Mouse (Mus musculus) common myeloid progenitor, adult 5-6 weeks (primary cell): ENCODE measurements around the gene Gm10271. TPM values are rescaled to one million over a fixed set of nuclear protein-coding genes. Genes with fewer than 3 reads are reported as not detected.

Experiments used
- ATAC-seq: replicated peaks from 2 replicates; pipeline ENCODE4 v1.8.0; 2016; ENCODE audit warnings: low read depth, mild to moderate bottlenecking, moderate TSS enrichment, inconsistent platforms; ENCODE audit not compliant: poor library complexity, severe bottlenecking
- total RNA-seq: library from RNA; stranded (forward); fragments of 200-1000, 187-1606 nt; gene quantifications from 2 replicates; pipeline ENCODE4 v1.2.3, GENCODE M21; 2017

Gm10271 gene
- total RNA-seq, 1 experiment from 2014 or later: not detected

DNA sequence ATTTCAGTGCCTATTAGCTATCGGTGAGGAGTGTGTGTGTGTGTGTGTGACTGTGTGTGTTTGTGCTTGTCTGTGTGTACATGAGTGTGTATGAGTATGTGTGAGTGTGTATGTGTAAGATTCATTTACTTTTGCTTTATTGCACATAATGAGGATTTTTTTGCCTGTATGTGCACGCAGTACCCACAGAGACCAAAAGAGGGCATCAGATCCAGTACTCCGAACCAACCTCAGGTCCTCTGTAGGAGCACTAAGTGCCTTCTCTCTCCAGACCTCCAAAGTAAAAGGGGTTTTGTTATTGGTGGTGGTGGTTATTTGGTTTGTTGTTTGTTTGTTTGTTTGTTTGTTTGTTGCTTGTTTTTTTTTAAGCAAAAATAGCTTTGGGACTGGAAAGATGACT, 8.5 kb upstream of the Gm10271 start:
- peak; percentile 73 for ATAC-seq

DNA sequence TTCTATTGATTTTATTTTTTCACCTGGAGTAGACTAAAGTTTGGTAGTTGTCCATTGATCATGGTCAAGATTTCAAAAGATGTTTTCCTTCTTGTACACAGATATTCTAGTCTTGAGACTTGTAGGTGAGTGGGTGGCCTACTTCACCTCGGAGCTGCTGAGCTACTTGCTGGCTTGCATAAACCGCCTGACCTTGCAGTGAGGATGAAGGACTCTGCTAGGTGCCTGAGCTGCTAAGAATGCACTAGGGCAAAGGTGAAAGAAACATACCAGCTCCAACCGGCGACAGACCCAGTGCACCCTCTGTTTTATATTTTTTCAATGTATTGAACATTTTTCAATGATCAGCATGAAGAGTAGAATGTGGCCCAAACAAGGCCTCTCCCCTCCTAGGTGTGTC, 7.9 kb upstream of the Gm10271 start:
- no peak for ATAC-seq

DNA sequence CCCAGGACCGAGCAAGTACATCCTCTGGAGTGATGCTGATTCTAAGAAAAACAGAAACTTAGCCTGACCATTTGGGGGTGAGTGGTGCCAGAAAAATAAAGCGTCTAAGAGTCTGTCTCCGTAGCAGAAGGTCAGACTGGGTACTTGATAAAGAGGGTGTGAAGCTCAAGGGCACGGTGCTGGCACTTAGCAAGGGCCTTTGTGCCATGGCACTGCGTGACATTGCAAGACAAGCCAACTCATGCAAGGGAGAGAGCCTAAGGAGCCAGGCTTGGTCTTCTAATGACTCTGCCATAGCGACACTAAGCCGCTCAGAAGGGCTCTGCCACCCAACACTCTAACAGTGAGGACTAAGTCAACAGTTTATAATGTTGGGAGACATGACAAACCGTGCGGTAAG, 6.4 kb upstream of the Gm10271 start:
- no peak for ATAC-seq

DNA sequence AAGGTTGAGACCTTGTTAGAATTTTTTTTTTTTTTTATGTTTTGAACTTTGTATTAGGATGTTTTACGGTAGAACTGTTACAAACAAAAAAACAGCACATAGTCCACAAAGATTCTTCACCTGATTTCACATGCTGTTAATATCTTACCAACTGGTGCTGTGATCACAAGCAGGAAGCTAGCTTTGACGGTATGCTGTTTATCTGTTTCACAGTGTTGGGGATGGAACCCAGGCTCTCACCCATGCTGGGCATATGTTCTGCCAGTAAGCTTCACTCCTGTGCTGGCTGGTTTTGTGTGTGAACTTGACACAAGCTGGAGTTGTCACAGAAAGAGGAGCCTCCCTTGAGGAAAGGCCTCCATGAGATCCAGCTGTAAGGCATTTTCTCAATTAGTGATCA, 5.4 kb upstream of the Gm10271 start:
- no peak for ATAC-seq

DNA sequence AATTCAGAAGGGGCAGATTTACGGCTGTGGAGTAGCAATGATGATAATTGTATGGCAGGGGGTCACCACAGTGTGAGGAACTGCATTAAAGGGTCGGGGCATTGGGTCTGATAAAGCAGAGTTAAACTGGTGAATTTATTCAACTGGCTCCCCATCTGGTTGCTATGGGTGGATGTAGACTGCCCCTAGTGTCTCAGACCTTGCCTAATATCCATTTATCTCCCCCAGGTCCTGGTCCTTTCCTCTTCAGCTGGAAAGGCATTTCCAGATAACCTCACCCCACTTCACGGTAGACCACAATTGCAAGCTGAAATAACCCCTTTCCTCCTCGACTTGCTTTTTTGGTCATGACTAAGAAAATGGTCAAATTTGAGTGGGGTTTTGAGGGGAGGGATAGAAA, 5.0 kb upstream of the Gm10271 start:
- ATAC-seq: peak; percentile 74

DNA sequence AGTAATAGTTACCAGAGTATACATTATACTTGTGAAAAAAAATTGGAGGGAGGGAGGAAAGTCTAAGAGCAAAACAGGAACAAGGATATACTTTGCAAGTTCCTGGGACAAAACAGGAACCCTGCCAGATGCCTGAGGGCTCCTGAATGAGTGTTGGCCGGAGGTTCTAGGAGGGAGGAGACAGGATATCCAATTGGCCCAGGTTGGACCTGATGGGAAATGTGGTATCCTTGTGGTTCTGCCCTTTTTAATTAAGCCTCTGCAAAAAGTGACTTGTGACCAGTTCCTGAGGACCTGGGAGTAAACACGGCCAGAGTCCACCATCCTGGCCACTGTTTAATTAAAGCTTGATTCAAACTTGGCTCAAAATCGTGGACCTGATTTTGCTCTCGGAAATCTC, 3.7 kb downstream of the Gm10271 start:
- ATAC-seq: no peak

DNA sequence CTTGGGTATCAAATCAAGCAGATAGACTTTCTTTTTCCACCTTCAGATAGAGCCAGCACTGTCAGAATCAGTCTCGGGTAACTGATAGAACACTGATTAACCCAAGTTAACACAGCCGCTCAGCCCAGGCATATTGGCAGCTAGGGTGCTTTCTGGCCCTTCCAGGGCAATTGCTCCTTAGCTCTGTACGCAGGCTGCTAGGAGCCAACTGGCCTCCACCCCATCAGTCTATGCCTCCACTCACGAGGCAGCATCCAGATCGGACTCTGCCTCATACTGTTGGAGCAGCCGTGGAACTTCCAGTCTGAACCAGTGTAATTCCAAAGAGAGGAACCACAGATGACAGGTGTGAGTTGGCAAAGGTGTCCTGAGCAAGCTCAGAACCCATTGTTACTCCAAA, 6.3 kb downstream of the Gm10271 start:
- no peak for ATAC-seq

DNA sequence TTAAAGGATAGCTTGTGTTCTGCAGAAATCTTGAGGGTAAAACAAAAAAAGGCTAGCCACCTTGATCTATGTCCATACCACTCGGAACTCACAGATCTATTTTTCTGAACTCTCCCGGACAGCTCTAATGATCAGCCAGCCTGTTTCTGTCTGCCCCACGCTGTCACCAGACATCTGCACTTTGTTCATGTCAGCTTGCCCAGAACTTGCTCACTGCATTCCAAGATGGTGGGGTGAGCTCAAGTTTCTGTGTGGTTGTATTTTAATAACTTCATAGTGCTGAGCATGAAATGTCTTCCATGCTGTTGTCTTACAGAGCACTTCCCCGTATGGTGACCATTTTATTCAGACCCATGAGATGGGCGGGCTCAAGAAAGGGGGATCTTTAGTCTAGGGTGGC, 7.1 kb downstream of the Gm10271 start:
- ATAC-seq: no peak

DNA sequence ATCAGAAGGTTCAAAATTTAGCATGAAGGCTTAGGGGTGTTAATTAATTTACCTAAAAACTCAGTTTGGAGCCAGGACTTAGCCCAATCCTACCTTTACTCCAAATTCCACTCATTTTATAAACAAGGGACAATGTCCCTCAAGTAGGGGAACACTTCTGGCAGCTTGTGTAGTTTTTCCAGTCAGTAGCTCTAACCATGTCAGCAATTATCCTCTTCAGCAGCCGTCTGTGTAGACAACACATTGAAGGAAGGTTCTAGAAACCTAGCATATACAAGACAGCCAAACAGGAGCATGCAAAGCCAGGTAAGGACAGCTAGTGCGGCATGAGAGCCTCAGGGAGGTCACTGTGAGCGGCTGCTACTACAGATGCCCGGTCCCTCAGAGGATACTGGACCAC, 7.8 kb downstream of the Gm10271 start:
- ATAC-seq: no peak

DNA sequence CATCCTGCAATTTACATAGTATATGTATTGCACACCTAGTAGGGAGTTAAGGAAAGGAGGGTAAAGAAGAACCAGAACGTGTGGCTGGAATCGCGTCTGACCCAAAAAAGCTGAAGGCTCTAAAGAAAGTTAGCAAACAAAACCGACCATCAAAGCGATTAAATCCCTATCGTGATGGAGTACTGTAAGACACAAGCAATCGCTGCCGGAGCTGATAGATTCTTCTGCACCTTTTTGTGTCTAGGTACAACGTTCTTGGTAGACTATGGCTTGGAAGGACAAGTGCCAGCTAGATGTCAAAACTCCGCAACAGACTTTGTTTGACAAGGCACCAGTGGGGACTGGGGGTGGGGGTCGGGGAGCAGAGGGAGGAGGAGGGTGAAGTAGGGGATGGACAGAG, 8.3 kb downstream of the Gm10271 start:
- no peak for ATAC-seq

DNA sequence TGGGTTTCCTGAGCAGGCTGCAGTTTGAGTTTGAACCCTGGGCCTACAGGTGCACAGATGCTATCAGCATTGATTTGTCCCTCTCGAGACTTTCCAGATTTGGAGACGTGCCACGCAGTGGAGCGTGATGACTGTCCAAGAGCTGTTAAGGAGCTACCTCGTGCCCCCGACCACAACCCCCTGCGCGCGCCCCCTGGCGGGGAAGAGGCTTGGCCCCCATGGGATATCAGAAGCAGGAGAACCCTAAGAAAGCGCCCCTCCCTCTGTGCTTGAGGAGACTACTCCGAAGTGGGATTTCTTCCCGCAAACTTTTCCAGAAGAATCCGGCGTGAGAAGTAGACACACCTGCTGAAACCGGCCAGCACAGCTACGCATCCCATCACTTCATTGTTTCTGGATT, 9.6 kb downstream of the Gm10271 start:
- ATAC-seq: no peak

DNA sequence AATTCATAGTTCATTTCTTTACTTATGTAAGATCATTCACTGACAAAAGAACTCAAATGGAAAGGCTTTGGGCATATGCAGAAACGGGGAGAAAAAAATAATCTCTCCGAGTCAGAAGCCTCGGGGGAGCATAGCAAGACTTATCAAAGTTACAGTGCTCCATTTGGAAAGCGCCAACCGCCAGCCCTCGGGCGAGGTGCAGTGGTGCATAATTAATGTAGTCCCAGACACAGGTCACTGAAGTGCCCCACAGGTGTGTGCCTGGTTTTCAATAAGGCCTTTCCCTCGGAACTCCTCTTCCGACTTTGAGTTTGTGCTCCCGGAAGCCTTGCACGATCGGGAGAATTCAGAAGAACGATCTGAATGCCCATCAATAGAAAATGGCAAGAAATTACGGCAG, 10.3 kb downstream of the Gm10271 start:
- no peak for ATAC-seq

DNA sequence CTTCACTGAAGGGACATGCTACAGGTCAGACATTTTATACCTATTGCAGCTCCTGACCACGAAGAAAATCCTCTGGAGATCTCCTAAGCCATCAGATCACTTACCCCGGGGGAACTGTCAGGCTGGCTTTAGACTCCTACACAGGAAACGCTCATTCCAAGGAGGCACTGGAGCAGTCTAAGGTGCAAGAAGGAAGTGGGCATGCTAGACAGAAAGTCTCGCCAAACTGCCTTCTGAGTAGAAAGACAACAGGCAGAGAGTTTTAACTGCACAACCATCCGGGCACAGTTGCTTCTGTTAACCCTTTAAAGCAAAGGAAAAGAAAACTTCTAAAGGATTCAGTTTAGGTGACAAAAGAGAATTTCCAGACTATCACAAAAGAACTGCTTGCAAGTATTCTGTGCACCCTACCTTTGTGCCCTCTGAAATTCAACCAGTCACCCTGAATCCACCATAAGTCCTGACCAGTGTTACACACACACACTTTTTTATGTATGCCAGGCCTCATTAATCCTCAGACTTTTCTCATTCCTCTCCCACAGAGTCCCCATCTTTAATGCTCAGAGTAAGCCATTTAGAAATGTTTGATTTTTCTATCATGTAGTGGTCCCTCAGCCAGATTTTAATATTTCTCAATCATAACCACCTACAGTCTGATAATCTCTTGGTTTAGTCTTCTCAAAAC, 14.4 kb downstream of the Gm10271 start:
- ATAC-seq: no peak

DNA sequence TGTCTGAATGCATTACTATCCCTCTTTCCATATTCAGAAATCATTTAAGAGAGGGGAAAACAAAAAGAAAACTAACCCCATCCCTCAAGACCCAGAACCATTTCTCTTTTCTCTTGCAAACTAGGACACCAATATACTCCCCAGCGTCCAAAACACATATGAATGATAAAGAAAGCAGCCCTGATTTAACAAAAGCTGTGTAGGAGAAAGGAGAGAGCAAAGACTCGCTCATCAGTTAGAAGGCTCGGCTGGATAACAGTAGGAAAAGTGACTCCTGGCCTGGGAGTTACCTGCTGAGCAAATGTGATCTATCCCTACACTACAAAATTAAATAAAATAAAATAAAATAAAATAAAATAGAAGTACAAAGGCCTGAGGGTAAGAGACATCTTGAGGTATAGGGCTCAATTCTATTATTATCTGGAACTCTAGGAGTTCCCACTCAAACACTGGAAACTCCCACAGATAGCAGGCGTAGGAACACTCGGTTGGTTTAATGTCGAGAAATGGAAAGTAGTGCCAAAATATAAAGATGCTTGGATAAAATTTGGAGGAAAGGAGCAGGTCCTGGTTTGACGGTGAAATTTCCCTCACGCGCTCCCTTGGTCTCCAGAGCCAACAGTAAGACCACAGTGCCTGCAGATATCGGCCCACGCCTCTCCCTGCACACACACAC, 15.8 kb downstream of the Gm10271 start:
- ATAC-seq: no peak

DNA sequence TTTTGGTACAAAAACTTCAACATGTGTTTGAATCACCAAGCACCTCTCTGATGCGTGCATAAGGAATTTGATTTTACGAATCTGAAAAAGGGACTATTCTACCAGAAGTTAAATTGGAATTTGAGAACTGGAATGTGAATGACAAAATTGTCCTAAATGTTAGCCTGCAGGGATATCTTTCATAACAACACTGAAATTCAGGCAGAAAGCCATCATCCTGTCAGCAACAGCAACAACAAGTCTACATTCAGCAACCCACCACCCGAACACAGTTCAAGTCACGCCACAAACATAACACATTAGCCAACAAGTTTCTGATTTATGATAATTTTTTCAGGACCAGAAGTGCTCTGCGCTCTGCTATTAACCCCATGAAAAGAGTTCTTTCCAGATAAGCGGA, 17.2 kb downstream of the Gm10271 start:
- ATAC-seq: no peak

DNA sequence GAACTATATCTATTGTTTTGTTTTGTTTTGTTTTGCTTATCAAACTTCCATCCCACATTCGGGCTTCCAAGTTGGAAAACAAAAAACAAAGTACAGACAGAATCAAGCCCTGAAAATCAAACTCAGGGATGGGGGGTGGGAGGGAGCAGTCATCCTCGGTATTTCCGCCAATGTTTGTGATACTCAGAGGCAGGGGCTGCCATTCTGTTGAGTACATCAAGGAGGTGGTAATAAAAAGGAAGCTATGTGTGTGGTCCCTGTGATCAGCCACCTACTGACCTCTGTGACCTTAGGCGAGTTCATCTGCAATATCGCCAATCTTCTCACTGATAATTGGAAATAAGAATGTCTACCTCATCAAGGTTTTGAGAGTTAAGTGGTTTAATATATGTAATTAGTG, 21.5 kb downstream of the Gm10271 start:
- ATAC-seq: 0 out of 2 replicates have a peak, but pooled peaks have one; percentile 30

DNA sequence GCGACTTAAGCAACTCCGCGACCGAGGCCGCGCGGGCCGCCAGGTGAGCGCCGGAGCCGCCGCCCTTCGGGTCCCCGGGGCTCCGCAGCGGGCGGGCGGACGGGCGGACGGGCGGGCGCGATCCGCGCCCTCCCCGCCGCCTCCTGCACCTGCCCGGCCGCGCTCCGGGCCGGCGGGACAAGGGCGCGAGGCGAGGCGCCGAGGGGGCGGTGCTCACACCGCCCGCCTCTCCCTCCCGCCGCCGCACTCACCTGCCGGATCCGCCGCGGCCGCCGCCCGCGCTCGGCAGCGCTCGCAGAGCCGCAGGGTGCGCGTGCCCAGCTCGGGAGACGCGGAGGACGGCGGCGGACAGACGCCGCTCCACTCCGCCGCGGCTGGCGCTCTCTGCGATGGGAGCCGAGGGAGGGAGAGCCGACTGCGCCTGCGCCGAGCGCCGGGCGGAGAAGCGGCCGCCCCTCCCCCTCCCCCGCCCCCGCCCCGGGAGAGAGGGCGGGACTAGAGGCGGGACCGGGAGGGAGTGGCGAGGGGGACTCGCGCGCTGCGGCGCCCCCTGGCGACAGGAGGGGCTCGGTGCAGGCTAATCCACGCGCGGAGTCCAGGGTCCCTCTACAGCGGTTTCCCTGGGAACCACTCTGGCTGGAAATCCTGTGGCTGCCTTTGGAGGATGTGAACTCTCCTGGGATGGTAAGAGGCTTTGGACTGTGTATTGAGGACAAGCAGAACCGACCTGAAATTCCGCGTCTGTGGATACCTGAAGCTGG, 22.2 kb downstream of the Gm10271 start, which contains the start of gene Rab3ip:
Rab3ip (minus strand) TSS at position 761 of the 761 bp plus-strand sequence.
- peak; percentile 95 for ATAC-seq

DNA sequence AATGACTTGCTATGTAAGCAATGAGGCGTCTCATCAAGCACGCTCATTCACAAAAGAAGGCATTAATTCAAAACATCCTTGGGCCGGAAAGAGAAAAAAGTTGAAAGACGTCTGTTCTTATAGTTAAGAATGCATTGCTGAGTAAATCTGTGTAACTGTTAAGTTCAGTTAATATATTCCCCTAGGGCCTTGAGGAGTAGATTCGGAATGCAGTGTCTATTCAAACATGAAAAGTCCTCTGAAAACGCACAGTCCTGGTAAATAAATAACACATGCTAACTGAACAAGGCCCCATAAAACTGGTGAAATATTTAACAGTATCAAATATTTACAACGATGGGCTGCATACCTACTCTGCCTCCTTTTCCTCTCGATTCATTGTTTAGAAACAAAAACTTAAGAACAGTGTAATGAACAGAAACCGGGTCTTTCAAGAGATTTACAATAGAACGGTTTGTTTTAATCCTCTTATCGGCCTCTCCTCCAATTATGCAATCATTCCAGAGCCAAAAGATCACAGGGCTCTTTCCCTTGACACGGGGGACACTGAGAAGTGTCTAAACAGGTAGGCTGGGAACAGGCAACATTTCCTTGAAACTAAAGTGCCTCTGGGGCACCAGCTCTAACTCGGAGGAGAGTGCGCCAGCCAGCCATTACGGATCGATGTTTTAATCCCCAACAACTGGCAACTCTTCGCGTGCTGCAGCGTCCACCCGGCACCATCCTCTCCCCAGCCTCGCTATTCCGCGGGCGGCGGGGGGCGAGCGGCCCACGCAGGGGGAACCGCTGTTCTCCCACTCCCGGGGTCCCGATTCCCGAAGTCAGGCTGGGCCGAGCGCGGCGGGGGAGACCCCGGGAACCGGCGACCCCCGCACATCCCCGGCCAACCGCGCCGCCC, 23.0 kb downstream of the Gm10271 start:
- peak; percentile 28; the same call in 1 of the 2 replicates for ATAC-seq

DNA sequence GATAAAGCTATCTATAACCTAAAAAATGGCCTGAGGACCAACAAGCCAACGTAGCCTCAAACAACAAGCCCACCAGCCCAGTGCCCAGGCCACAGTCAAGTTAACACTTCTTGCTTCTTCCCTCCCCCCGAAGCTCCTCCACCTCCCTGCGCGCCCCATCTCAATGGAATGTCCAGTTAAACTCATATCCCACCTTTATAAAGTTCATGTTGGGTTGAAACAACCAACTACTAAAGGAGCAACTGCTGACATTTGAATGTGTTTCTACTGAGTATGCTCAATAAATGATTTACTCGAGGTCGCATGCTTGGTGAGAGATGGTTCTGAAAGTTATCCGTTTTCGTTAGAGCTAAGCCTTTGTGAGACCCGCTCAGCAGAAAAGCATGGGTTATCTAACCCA, 24.0 kb downstream of the Gm10271 start:
- no peak for ATAC-seq

DNA sequence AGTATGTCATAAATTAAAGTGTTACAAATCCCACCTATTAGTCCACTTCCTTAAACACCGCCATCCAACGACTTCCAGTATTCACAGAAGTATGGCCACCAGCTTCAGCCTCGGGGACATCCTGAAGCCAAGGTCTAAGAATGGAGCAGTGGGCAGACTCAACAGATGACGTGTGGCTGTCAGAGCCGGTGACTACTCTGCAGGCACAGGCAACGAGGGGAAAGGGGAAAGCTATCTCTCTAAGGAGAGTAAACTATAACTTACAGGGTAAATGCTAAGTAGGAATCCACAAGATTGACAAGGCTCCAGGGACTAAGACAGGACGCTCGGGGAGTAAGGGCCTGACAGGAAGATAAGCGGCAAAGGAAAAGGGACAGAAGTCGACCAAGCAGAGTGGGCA, 27.5 kb downstream of the Gm10271 start:
- ATAC-seq: no peak
